Mouse (Mus musculus) kidney, adult 2 months (tissue): ENCODE data around the gene Klkb1. TPM values are rescaled to one million over a fixed set of nuclear protein-coding genes. Genes with fewer than 3 reads are reported as not detected.

Experiments used
- DNase-seq: peaks from one replicate; pipeline ENCODE4 v3.0.0; 2021
- H3K27ac ChIP-seq: fragments of 200-500 bp; 2 replicates; pipeline ENCODE4 v1.5.1; 2012; ENCODE audit warnings: low read depth, low read length, control low read depth, inconsistent platforms; ENCODE audit not compliant: insufficient read depth
- H3K27me3 ChIP-seq: fragments of 200-500 bp; replicated peaks from 2 replicates; pipeline ENCODE4 v1.6.1; 2012; ENCODE audit warnings: mild to moderate bottlenecking, moderate library complexity, low read length, inconsistent platforms; ENCODE audit not compliant: control insufficient read depth, insufficient read depth
- H3K36me3 ChIP-seq: fragments of 200-500 bp; 2 replicates; pipeline ENCODE4 v1.6.1; 2012; ENCODE audit warnings: mild to moderate bottlenecking, moderate library complexity, low read length, inconsistent platforms; ENCODE audit not compliant: control insufficient read depth, insufficient read depth
- H3K4me1 ChIP-seq: fragments of 200-500 bp; 2 replicates; pipeline ENCODE4 v1.6.1; 2011; ENCODE audit warnings: low read length; ENCODE audit not compliant: control insufficient read depth, insufficient read depth
- H3K4me3 ChIP-seq: fragments of 200-500 bp; 2 replicates; pipeline ENCODE4 v1.5.1; 2011; ENCODE audit warnings: mild to moderate bottlenecking, low read depth, low read length, control low read depth; ENCODE audit not compliant: insufficient read depth
- CTCF ChIP-seq: fragments of 200-500 bp; conservative IDR thresholded peaks from 2 replicates; pipeline ENCODE4 v1.5.1; 2011; ENCODE audit warnings: low read depth, mild to moderate bottlenecking, control low read depth, low read length, moderate library complexity, mixed read lengths; ENCODE audit not compliant: insufficient read depth, insufficient read length
- POLR2A ChIP-seq: fragments of 200-500 bp; IDR thresholded peaks from one replicate; pipeline ENCODE4 v1.6.1; 2011; ENCODE audit warnings: low read depth, low read length, control low read depth
- WGBS: fragments of 180-500 bp; shearing (Covaris S2); methylation state at CpG from one replicate; pipeline ENCODE4 v1.1.7; 2018; 5-methylcytosine and 5-hydroxymethylcytosine counted together
- polyA plus RNA-seq: library from polyadenylated mRNA; depleted of rRNA; stranded (reverse); fragments of >200 nt; gene quantifications from 2 replicates; pipeline ENCODE4 v1.2.3, GENCODE M21; 2012

Gene Klkb1
- polyA plus RNA-seq, 1 experiment: 1.3 TPM

GRCm38 (mm10) chr8:45258421-45258820 lies 36.2 kb downstream of the Klkb1 start:
- no peak overlapping the region for H3K27ac ChIP-seq
- TF ChIP-seq POLR2A (no peak), CTCF (no peak)
- 60% methylated on average over 8 of the region's 8 CpGs for whole genome bisulfite sequencing
- DNase-seq: no peak
- no peaks in the 10 kb centered on the region for H3K36me3 ChIP-seq
- H3K4me1 ChIP-seq: no peaks in the 10 kb centered on the region
- no peaks in the 10 kb centered on the region for H3K27me3 ChIP-seq
- H3K4me3 ChIP-seq: no peak overlapping the region

GRCm38 (mm10) chr8:45255040-45255439 lies 39.6 kb downstream of the Klkb1 start:
- Histone ChIP-seq H3K27me3 (no peaks in the 10 kb centered on the region), H3K36me3 (no peaks in the 10 kb centered on the region), H3K4me3 (no peak overlapping the region), H3K27ac (no peak overlapping the region), H3K4me1 (no peaks in the 10 kb centered on the region)
- WGBS: 60% methylated on average over 12 of the region's 12 CpGs
- TF ChIP-seq CTCF (no peak), POLR2A (no peak)
- DNase-seq: no peak

- DNase-seq: no peak
- Histone ChIP-seq H3K27me3 (no peaks in the 10 kb centered on the region), H3K27ac (no peak overlapping the region), H3K4me3 (no peak overlapping the region), H3K36me3 (no peaks in the 10 kb centered on the region), H3K4me1 (no peaks in the 10 kb centered on the region)
- 68% methylated on average over 8 of the region's 8 CpGs for WGBS
- TF ChIP-seq CTCF (no peak), POLR2A (no peak)
Observed at GRCm38 (mm10) chr8:45254194-45254842, 40.3 kb downstream of the Klkb1 start.

- Histone ChIP-seq H3K27ac (no peak overlapping the region), H3K36me3 (no peaks in the 10 kb centered on the region), H3K4me3 (no peak overlapping the region), H3K27me3 (no peaks in the 10 kb centered on the region), H3K4me1 (no peaks in the 10 kb centered on the region)
- DNase-seq: no peak
- TF ChIP-seq POLR2A (no peak), CTCF (no peak)
- 95% methylated on average over 1 of the region's 1 CpGs for WGBS
Observed at GRCm38 (mm10) chr8:45253586-45253985, 41.1 kb downstream of the Klkb1 start.

- DNase-seq: no peak
- Histone ChIP-seq H3K27ac (no peak overlapping the region), H3K4me1 (no peaks in the 10 kb centered on the region), H3K36me3 (no peaks in the 10 kb centered on the region), H3K27me3 (no peaks in the 10 kb centered on the region), H3K4me3 (no peak overlapping the region)
- no peak for TF ChIP-seq CTCF
- no peak for TF ChIP-seq POLR2A
- WGBS: 30% methylated on average over 2 of the region's 2 CpGs
Observed at GRCm38 (mm10) chr8:45253111-45253510, 41.5 kb downstream of the Klkb1 start.

GRCm38 (mm10) chr8:45246307-45246706 lies 48.4 kb downstream of the Klkb1 start:
- Histone ChIP-seq H3K36me3 (no peaks in the 10 kb centered on the region), H3K4me1 (no peaks in the 10 kb centered on the region), H3K27ac (no peak overlapping the region), H3K4me3 (no peak overlapping the region), H3K27me3 (no peaks in the 10 kb centered on the region)
- TF ChIP-seq POLR2A: no peak
- no peak for DNase-seq
- WGBS: 64% methylated on average over 7 of the region's 7 CpGs

- no peak for DNase-seq
- Histone ChIP-seq H3K27me3 (no peaks in the 10 kb centered on the region), H3K4me3 (no peak overlapping the region), H3K36me3 (no peaks in the 10 kb centered on the region), H3K27ac (no peak overlapping the region), H3K4me1 (no peaks in the 10 kb centered on the region)
- 75% methylated on average over 8 of the region's 8 CpGs for WGBS
- TF ChIP-seq CTCF (no peak), POLR2A (no peak)
Observed at GRCm38 (mm10) chr8:45239363-45239762, 55.3 kb downstream of the Klkb1 start.

GRCm38 (mm10) chr8:45238282-45238681 lies 56.4 kb downstream of the Klkb1 start:
- DNase-seq: peak; percentile 44

More at GRCm38 (mm10) chr8:45238282-45238681, 56.4 kb downstream of the Klkb1 start:
- H3K36me3 ChIP-seq: no peaks in the 10 kb centered on the region
- WGBS: 22% methylated on average over 3 of the region's 3 CpGs
- H3K27me3 ChIP-seq: no peaks in the 10 kb centered on the region
- no peak overlapping the region for H3K4me3 ChIP-seq
- no peak overlapping the region for H3K27ac ChIP-seq
- no peaks in the 10 kb centered on the region for H3K4me1 ChIP-seq
- TF ChIP-seq POLR2A (no peak), CTCF (peak; percentile 42)
